Mouse (Mus musculus): ENCODE measurements around the gene Pcbp2.
A peak's percentile ranks its signal among the peaks of the same experiment; 100 is the strongest.

Gene Pcbp2

GRCm38 (mm10) chr15:102468675-102469370 is 1.5 kb upstream of the Pcbp2 start:
- DNase-seq (ENCODE audit: low spot score), result no peak

- peak; percentile 70 for DNase-seq (ENCODE audit: low spot score)
Observed at GRCm38 (mm10) chr15:102470605-102471294, 411 bp downstream of the Pcbp2 start.

- no peak for DNase-seq (ENCODE audit: low spot score)
Observed at GRCm38 (mm10) chr15:102471295-102471645, 931 bp downstream of the Pcbp2 start.

GRCm38 (mm10) chr15:102471727-102472126 is 1.4 kb downstream of the Pcbp2 start:
- no peak for DNase-seq (ENCODE audit: low spot score)

- DNase-seq (ENCODE audit: low spot score), result no peak
Observed at GRCm38 (mm10) chr15:102473246-102473645, 2.9 kb downstream of the Pcbp2 start.

- no peak for DNase-seq (ENCODE audit: low spot score)
Observed at GRCm38 (mm10) chr15:102474520-102474919, 4.2 kb downstream of the Pcbp2 start.

- DNase-seq (ENCODE audit: low spot score), result no peak
Observed at GRCm38 (mm10) chr15:102483136-102483535, 12.8 kb downstream of the Pcbp2 start.

GRCm38 (mm10) chr15:102485853-102486252 is 15.5 kb downstream of the Pcbp2 start:
- DNase-seq (ENCODE audit: low spot score), result no peak

GRCm38 (mm10) chr15:102487664-102488063 is 17.3 kb downstream of the Pcbp2 start:
- no peak for DNase-seq (ENCODE audit: low spot score)

GRCm38 (mm10) chr15:102498322-102498721 is 28.0 kb downstream of the Pcbp2 start:
- DNase-seq (ENCODE audit: low spot score), result no peak

GRCm38 (mm10) chr15:102499370-102499769 is 29.0 kb downstream of the Pcbp2 start:
- DNase-seq (ENCODE audit: low spot score), result no peak

GRCm38 (mm10) chr15:102499851-102500250 is 29.5 kb downstream of the Pcbp2 start:
- no peak for DNase-seq (ENCODE audit: low spot score)

- no peak for DNase-seq (ENCODE audit: low spot score)
Observed at GRCm38 (mm10) chr15:102500479-102500878, 30.1 kb downstream of the Pcbp2 start.

- DNase-seq (ENCODE audit: low spot score), result no peak
Observed at GRCm38 (mm10) chr15:102501084-102501814, 30.9 kb downstream of the Pcbp2 start.

GRCm38 (mm10) chr15:102502254-102502840 is 32.0 kb downstream of the Pcbp2 start:
- DNase-seq (ENCODE audit: low spot score), result no peak

GRCm38 (mm10) chr15:102503447-102503846 is 33.1 kb downstream of the Pcbp2 start, which contains the start of gene Gm10337:
Gene Gm10337, plus strand, starts transcription at chr15:102503722.
- no peak for DNase-seq (ENCODE audit: low spot score)

GRCm38 (mm10) chr15:102503924-102504782 is 33.8 kb downstream of the Pcbp2 start:
- no peak for DNase-seq (ENCODE audit: low spot score)

GRCm38 (mm10) chr15:102505073-102505769 is 34.9 kb downstream of the Pcbp2 start:
- DNase-seq (ENCODE audit: low spot score), result no peak

- DNase-seq (ENCODE audit: low spot score), result no peak
Observed at GRCm38 (mm10) chr15:102505770-102506463, 35.6 kb downstream of the Pcbp2 start.

- no peak for DNase-seq (ENCODE audit: low spot score)
Observed at GRCm38 (mm10) chr15:102506464-102506830, 36.1 kb downstream of the Pcbp2 start.

All from T-cell, adult 2 months (primary cell).